Mouse (Mus musculus) CH12F3 (cell line): ENCODE data around the gene Tab1.

Experiments used
- in situ Hi-C: fragments of 300-500 bp; cut with MboI; formaldehyde crosslinking; loops from 2 replicates; pipeline ENCODE4 v1.14.3; 2020; ENCODE audit warnings: low sequenced_read_pairs

Tab1 gene

DNA sequence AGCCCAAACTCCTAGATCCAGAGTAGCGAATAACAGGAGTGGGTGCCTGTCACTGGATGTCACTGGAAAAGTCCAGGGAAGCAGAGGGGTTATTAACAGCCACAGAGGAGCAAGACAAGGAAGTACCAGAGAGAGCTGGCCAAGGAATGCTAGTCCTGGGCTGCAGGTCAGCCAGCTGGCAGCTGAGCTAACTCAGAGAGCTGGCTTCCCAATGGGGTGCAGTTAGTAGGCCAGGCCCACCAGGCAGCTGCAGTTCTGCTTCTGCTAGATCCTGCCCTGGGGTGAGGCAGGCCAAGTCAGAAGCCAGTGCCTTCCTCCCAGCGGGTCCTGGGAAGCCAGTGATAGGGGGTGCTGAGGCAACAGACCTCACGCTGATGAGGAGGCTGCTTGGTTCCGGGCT is 27.8 kb downstream of the Tab1 start:
- in situ Hi-C loops = no loop called here

DNA sequence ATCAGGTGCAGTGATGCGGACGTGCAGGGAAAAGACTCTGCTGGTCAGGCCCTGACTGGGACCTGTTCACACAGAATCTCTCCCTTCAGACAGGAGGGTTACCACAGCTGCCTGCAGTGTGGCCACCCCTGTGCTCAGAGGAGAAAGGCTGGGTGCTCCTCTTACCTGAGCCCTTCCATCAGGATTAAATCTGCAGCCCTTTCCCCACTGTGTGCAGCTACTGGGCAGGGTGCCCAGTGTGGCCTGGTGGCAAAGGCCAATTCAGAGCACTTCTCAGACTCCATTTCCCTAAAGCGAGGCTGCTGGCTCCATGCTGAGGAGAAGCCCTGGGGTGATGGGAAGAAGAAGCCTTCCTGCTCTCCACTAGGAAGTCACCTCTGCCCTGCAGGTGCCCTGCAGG is 28.3 kb downstream of the Tab1 start:
- in situ Hi-C loops = no loop called here

DNA sequence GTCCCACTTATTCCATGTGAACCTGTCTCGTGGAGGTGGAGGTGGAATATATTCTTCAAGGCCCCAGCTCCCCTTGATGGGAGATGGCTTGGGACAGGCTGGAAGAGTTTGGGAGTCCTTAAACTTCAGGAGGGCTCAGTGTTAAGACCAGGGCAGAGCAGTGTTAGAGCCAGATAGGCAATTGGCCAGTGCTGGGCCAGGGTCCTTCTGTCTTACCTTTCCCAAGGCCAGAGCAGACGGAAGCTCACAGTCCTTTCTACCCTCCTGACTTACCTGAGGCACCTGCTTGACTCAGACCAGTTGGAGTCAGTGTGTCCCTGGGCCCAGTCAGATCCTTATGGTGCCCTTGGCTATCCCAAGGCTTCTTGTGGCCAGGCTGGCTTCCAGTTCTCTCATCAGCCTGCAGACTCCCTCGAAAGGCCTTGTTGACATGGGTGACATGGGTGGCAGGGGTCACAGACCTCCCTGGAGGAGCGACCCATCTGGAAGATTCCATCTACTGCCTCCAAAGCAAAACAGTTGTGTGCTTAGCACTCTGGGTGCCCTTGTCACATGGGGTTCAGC is 29.6 kb downstream of the Tab1 start:
- in situ Hi-C loops = no loop called here

DNA sequence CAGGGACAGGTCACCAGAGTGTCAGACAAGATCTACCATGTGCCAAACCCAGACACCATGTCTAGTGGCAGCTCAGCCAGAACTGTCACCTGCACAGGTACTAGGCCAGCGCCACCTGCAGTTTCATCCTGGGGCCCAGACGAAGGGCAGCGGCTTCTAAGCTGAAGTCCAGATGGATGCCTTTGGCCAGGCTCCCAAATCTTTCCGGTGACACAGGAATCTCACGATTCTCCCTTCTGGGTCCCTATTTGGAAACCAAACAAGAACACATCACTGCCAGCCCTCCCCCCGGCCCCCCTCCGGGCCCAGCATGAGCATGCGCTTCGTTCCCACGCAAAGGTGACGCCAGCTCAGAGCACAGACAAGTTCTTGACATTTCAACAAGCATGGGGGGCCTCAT is 30.3 kb downstream of the Tab1 start:
- in situ Hi-C loops = no loop called here

DNA sequence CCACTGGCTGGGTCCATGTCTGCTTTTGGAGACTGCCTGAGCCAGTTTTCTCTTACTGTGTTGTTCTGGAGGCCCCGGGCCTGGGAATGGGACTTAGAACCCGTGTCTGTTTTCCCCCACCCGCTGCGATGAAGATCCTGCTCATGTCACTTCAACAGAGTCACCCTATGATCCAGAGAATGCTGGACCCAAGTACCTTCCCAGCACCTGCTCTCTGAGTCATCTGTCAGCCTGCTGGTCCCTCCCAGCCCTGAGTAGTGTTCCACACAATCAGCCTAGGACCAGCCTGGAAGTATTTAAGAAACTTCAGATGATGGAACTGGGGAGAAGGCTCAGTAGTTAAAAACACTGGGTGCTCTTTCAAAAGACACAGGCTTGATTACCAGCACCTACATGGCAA is 30.8 kb downstream of the Tab1 start:
- in situ Hi-C loops = no loop called here

DNA sequence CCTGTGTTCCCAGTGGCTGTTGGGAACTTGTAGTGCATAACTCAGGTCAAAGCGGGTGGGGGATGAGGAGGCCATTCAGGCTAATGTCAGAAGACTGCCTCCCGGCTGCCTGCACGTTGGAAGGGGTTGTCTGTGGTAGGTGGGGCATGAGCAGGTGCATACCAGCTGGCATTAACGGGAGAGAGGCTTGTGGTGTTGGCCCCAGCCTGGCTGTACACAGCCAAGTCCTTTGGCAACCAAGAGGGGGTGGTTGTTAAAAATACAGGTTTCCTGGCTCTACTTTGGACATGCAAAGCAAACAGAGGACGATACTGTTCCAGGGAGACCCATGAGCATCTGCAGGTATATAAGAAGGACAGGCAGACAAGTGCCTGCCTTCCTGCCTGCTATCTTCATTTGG is 32.5 kb downstream of the Tab1 start:
- in situ Hi-C loops = no loop called here

DNA sequence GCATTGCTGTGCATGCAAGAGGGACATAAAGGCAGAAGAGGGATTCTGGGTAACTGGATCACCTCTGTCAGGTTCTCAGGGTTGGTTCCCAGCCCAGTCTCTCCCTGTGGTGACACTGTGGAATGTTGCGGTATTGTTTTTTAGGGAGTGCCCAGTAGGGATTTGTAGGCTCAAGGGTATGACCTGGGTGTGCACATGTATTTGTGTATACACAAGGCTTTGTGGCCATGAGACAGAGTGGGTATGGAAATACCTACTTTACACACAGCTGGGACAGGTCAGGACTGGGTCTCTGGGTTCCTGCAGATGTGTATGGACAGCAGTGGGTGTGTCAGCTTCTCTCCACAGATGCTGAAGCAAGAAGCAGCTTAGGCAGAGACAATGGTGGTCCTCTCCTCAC is 36.6 kb downstream of the Tab1 start:
- in situ Hi-C loops = no loop called here

DNA sequence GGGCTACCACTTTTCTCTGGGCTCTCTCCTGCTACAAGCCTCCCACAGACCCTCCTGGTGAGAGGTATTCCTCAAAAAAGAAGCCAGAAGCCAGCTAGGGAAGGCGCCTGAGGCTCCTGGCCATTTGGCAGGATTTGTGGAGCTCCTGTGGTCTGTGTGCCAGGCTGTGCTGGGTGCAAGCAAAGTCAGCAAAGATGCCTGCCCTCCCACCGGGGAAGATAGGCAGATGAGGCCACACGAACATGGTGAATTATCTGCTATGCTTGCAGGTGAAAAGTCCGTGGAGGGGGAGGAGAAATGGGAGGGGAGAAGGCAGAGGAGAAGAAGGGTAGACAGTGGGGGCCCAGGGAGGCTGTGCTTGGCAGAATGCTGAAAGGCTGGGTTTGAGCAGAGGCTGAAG is 37.4 kb downstream of the Tab1 start:
- in situ Hi-C loops = no loop called here

DNA sequence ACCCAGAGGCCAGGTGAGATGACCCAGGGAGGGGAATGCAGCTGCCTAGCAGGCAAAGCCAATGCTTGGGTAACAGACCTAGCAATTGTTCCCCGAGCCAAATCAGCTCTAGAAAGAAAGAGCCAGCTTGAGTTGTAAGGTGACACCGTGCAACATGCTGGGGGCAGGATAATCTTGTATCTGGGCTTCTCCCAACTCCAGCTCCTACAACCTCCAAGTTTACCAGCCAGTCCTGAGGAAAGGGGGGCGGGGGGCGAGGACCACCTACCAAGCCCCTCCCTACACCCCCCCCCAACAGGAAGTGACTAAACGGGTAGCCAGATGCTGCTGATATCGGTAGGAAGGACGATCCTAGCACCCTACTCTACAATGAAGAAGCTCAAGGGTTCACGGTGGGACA is 38.4 kb downstream of the Tab1 start:
- in situ Hi-C loops = no loop called here

DNA sequence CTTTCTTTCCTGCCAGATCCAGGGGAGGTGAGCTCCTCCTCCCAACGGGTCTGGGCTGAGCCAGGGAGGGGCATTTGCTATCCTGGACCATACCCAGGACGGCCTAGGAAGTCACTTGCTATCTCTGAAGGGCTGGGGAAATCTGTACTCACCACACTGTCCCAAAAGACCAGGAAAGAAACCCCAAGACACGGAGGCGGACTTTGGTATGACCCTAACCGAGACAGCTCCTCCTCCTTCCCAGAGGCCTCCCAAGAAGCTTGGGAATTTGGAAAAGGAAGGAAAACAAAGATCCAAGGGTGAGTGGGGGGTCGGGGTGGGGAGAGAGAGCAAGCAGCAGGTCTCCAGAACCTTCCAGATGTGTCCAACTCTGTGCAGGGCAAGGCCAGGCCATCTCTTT is 38.9 kb downstream of the Tab1 start:
- in situ Hi-C loops = no loop called here

DNA sequence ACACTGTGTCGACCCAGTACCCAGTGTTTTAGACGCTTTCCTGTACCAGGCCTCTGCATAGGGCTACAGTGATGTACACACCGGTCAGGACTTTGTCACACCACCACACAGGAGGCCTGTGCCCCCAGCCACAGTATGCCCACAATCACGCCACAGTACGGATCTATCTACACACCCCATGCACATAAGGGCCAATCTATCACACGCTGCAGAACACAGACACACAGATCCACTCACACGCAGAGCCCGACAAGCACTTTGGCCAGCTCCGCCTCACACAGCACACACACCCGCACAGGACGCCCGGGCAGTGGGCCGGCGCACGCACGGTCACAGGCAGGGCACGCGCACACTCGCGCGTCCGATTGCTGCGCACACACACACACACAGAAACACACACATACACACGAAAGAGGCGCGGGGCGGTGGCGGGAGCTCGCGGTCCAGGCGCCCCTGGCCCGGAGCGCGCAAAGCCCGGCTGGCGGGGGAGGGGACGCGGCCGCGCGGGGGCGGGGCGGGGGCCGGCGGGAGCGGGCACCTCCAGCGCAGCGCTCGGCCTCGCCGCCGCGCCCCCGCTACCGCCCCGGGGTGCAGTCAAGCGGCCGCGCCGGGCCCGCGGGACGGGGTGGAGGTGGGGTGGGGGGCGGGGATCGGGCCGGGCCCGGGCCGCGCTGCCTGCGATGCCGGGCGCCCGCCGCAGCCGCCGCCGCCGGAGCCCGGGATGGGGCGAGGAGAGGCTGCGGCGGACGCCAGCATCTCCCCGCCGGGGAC is 40.3 kb downstream of the Tab1 start, which contains the start of gene Mgat3:
Gene Mgat3, plus strand, starts transcription at position 721 of the 771 bp plus-strand sequence.
- in situ Hi-C loops = no loop called here

DNA sequence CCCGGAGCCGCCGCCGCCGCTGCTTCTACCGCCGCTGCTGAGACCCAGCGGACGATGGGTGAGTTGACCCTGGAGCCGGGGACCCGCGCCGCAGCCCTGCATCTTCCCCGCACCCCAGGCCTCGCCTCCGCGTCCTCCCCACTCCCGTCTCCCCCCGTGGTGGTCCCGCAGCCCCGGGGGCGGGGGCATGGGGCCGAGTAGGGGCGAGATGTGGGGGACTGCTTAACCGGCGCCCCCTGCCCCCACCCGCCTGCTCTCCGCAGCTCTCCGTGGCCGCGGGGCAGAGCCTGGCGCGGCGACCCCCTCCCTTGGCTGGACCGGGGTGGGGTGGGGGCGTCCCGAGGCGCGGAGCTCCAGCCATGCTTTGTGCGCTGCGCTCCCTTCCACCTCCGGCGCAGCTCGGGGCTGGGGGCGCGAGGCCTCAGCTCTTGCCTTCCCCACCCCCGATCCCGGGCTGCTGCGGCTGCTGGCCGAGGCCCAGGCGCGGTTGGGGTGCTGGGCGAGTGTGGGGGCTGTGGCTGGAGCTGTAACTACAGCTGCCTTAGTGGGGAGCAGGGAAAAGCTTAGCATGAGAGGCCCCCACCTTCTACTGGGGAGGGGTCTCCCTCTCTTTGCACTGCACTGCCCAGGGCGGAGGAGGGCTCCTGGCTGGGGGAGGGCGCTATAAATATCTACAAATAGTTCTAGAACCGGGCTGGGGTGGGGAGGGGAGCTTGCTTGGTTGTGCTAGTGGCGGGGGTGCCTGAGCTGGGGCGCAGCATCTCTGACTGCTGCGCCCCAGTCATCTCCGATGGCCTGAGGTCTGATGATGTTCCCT is 41.1 kb downstream of the Tab1 start:
- in situ Hi-C loops = no loop called here

DNA sequence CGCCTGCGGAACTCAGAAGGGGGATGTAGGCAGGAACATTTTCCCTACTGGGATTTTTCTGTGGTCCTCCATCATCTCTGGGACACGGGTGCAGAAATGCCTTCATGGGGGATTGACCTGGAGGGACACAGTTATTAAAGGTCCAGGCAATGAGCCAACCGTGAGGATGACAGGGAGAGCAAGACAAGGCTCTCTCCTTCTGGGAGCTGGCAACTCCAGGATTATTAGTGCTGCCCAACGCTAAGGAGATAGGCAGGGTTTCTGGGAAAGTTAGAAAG is 41.6 kb downstream of the Tab1 start:
- in situ Hi-C loops = no loop called here

DNA sequence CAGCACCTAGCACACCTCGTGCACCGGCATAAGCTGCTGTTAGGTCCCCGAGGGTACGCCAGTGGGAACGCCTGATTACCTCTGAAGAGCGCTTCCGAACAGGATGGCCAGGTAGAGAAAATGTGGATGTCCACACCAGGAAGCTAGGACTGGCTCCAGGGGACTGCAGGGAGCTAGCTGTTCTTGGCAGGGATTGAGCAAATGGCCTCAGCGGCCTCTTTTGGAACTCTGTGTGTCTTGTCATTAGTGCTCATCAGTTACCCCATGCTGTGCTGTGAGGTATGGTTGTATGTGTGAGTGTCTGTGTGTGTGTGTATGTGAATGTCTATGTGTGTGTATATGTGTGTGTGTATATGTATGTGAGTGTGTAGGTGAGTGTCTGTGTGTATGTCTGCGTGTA is 42.4 kb downstream of the Tab1 start:
- in situ Hi-C loops = no loop called here

DNA sequence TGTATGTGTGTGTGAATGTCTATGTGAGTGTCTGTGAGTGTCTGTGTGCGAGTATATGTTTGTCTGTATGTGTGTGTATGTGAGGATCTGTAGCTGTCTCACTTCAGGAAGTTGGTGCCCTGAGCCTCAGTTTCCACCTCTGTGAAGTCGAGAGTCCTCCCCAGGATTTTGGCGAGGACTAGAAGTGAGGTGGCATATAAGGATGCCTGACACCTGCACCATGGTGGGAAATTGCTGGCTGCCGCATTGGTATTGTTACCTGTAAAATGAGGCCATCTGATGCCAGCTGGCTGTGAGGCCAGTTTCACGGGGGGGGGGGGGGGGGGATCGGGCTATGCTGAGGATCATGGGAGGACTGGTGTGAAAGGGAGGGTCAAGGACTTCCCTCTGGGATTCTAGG is 42.8 kb downstream of the Tab1 start:
- in situ Hi-C loops = no loop called here

DNA sequence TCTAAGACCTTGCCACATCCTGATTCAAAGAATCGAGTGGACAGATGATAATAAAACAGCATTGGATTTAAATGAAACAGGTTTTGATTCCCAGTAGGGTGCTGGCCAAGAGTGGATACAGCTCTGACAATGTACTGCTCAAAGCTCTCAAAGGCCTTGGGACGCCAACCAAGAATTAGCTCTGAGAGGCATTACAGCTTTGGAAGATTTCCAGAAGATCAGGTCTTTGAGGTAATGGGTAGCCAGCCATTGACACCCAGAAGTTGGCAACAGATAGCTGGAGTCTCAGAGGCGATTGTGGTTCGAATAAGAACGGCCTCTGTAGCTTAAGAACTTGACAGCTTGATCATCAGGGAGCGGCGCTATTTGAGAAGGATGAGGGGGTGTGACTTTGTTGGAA is 48.6 kb downstream of the Tab1 start:
- in situ Hi-C loops = no loop called here

DNA sequence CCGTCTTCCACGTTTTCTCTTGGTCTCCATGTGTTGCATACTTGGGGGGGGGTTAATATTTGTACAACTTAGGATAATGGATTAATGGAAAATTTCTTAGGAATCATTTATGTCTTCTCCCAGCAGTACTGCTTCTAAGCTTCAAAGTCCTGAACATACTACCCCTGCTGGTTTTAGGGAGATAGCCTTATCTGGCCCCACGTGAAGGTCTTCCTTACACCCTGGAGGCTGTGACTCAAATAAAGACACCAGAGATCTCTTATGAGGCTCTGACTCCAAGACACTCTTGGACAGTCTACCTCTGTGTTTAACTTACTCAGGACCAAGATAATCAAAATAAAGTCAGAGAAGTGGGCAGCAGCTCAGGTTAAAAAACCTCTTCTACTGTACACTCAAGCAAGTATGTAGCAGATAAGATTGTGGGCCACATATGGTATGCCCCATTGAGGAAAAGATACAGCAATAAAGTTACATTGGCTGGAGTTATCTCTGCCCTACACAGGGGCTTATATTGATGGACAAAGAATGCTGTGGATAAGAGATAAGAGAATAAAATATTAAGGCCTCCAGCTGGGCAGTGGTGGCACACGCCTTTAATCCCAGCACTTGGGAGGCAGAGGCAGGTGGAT is 49.3 kb downstream of the Tab1 start:
- in situ Hi-C loops = no loop called here

DNA sequence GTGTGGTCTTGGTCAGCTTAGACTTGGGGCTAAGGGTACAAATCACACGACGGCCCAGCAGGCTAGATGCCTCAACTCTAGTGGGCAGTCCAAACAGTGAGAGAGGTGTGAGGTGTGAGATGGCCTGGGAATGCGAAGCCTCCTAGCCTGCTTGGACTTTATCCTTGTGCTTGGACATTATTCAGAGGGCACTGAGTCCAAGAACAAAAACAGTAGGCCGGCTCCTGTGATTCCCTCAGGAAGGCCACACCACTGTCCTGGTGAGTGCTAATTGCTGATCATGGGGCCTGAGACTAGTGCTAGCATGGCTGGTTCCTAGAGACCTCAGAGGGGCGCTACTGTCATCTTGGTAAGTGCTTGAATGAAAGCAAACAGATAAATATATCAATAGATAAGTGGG is 56.0 kb downstream of the Tab1 start:
- in situ Hi-C loops = no loop called here

DNA sequence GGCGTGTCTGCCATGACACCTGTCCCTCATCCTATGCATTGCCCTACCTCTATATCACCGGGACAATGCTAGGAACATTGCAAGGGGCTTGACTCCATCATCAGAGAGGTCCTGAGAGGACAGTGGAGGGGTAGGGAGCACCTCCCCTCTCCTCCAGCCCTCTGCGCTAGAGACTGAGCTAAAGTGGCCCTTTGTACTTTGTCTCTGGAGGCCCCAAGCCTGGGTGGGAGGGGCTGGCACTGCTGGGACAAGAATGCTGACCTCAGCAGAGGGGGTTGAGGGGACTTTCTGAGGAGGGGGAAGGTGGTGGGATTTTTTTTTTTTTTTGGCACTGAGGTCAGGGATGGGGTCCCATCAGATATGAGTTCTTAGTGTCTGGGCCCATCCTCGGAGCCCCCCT is 57.1 kb downstream of the Tab1 start:
- in situ Hi-C loops = no loop called here

DNA sequence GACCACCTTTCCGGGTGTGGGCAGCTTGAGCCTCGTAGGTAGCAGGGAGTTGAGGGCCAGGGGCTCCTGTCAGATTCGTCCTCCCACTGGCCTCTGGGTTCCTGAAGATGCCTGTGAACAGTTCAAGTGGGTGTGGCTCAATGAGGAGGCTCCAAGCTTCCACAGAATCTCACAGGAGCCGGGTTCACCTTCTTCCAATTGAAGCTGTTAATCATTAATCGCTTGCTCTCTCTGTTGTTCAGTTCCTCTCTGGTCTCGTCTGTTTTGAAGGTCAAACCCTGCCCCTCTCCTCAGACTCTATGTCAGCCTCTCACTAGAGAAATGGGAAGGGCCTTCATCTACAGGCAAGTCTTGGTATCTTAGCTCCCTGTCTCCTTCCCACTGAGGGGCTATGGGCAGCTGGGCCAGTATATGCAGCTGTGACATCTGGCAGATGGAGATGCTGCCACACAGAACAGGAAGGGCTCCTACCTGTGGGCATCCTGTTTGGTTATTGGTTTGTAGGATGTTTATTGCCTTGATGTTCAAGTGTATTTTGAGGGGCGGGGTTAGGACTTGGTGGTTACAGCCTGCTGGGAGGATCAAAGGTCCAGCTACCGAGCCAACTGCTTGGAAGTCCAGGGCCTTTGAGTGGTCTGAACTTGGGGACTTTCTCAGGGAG is 58.8 kb downstream of the Tab1 start:
- in situ Hi-C loops = no loop called here

DNA sequence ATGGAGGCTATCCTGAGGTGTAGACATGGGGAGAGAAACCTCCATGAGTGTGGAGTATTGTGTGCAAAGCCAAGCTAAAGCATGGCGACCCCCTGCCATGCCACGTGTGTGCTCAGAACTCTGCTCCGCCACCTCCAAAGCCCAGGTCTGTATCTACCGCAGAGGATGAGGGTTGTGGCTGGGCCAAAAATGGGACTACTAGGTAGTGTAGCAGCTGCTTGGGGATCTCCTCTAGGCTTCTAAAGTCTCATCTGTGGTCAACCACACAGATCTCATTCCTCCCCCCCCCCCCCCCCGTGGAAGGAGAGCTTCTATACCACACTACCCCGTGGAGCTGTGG is 59.3 kb downstream of the Tab1 start:
- in situ Hi-C loops = no loop called here
